Comparison of ENCODE assay signal across 12 mouse cellular contexts in genomic region chr10:22843440-22844361, GRCm38 (mm10). TPM values are rescaled to one million over a fixed set of nuclear protein-coding genes. Genes with fewer than 3 reads are reported as not detected.
DNase-seq lines count a peak whose midpoint lies in the region; ATAC-seq lines count a peak whose summit lies in the region.
"Had no signal": no experiment of that assay in that cellular context is flagged by ENCODE, and none has a peak within 500 bp of the region (broad histone marks: within the 10 kb centered on the region; RNA-seq: fewer than 3 reads in every experiment).

No protein-coding gene starts in this region.

- no peaks in the 10 kb centered on the region for H3K4me1 ChIP-seq in liver, embryonic 12.5 days
- no peaks in the 10 kb centered on the region for H3K4me1 ChIP-seq in embryonic facial prominence, embryonic 14.5 days (ENCODE audit: control insufficient read depth, insufficient read depth, low read length)
- peaks cover 13% of the 10 kb centered on the region; the same call in 1 of the 2 replicates for H3K4me1 ChIP-seq in limb, embryonic 12.5 days (replicated peaks)
- H3K4me1 ChIP-seq in stomach, embryonic 14.5 days (ENCODE audit: control insufficient read depth, insufficient read depth, low read length): peaks cover 10% of the 10 kb centered on the region; the same call in 1 of the 2 replicates

- no peak overlapping the region for H3K9ac ChIP-seq in liver, embryonic 12.5 days
- H3K9ac ChIP-seq in embryonic facial prominence, embryonic 14.5 days (ENCODE audit: low read depth, low read length): no peak overlapping the region
- no peak overlapping the region for H3K9ac ChIP-seq in limb, embryonic 12.5 days (replicated peaks)
- no peak overlapping the region for H3K9ac ChIP-seq in stomach, embryonic 14.5 days (replicated peaks; ENCODE audit: low read depth, low read length)

- no peak overlapping the region for H3K27ac ChIP-seq in liver, embryonic 12.5 days
- H3K27ac ChIP-seq in embryonic facial prominence, embryonic 14.5 days (replicated peaks; ENCODE audit: low read depth, low read length): no peak overlapping the region
- H3K27ac ChIP-seq in limb, embryonic 12.5 days: no peak overlapping the region
- no peak overlapping the region for H3K27ac ChIP-seq in stomach, embryonic 14.5 days (ENCODE audit: low read length)

- no peak for DNase-seq in liver
- no peak for DNase-seq in embryonic facial prominence, embryonic 14.5 days (ENCODE audit: low spot score)
- DNase-seq in ovary, postnatal 14 days (ENCODE audit: low spot score): no peak
- DNase-seq in urinary bladder, postnatal 14 days (ENCODE audit: low spot score): no peak
- DNase-seq: cerebellum, adult 2 months; kidney, postnatal 36 days; lung, postnatal 4 days; right cerebral cortex, adult 18-20 months; thymus, postnatal 4 days had no signal

- H3K27me3 ChIP-seq in liver, embryonic 12.5 days (replicated peaks): peaks cover 47% of the 10 kb centered on the region
- peaks cover 77% of the 10 kb centered on the region for H3K27me3 ChIP-seq in embryonic facial prominence, embryonic 14.5 days (replicated peaks; ENCODE audit: control insufficient read depth, insufficient read depth, low read length)
- H3K27me3 ChIP-seq in limb, embryonic 12.5 days: peaks cover 51% of the 10 kb centered on the region
- no peaks in the 10 kb centered on the region for H3K27me3 ChIP-seq in stomach, embryonic 14.5 days (ENCODE audit: control insufficient read depth, insufficient read depth, low read length)

- no peaks in the 10 kb centered on the region for H3K36me3 ChIP-seq in liver, embryonic 12.5 days
- no peaks in the 10 kb centered on the region for H3K36me3 ChIP-seq in embryonic facial prominence, embryonic 14.5 days (ENCODE audit: control insufficient read depth, insufficient read depth, low read length)
- no peaks in the 10 kb centered on the region for H3K36me3 ChIP-seq in limb, embryonic 12.5 days
- H3K36me3 ChIP-seq in stomach, embryonic 14.5 days (ENCODE audit: control insufficient read depth, insufficient read depth, low read length): no peaks in the 10 kb centered on the region

- no peak overlapping the region for H3K4me3 ChIP-seq in liver, embryonic 12.5 days
- no peak overlapping the region for H3K4me3 ChIP-seq in embryonic facial prominence, embryonic 14.5 days (ENCODE audit: low read depth, low read length)
- H3K4me3 ChIP-seq in limb, embryonic 12.5 days (replicated peaks): peak overlapping the region; percentile 11; the same call in 1 of the 2 replicates
- peak overlapping the region; percentile 17; the same call in 1 of the 2 replicates for H3K4me3 ChIP-seq in stomach, embryonic 14.5 days (ENCODE audit: low read depth, low read length)

- H3K9me3 ChIP-seq in liver, embryonic 12.5 days (replicated peaks): no peaks in the 10 kb centered on the region
- no peaks in the 10 kb centered on the region for H3K9me3 ChIP-seq in embryonic facial prominence, embryonic 14.5 days (ENCODE audit: control insufficient read depth, low read length)
- no peaks in the 10 kb centered on the region for H3K9me3 ChIP-seq in limb, embryonic 12.5 days
- no peaks in the 10 kb centered on the region for H3K9me3 ChIP-seq in stomach, embryonic 14.5 days (ENCODE audit: control insufficient read depth, low read depth, low read length)

- H3K4me2 ChIP-seq in liver, embryonic 12.5 days: peak overlapping the region; percentile 21; the same call in 1 of the 2 replicates
- peak overlapping the region; percentile 2; the same call in 1 of the 2 replicates for H3K4me2 ChIP-seq in embryonic facial prominence, embryonic 14.5 days (ENCODE audit: low read depth, low read length)
- peak overlapping the region; percentile 29 for H3K4me2 ChIP-seq in limb, embryonic 12.5 days
- peak overlapping the region; percentile 32 for H3K4me2 ChIP-seq in stomach, embryonic 14.5 days (replicated peaks; ENCODE audit: low read depth, low read length)

- WGBS in liver, embryonic 12.5 days (ENCODE audit: insufficient replicate concordance): 3% methylated on average over 26 of the region's 26 CpGs
- 1% methylated on average over 26 of the region's 26 CpGs for WGBS in embryonic facial prominence, embryonic 14.5 days
- WGBS in limb, embryonic 12.5 days: under 1% methylated on average over 26 of the region's 26 CpGs
- WGBS in stomach, embryonic 14.5 days: 5% methylated on average over 26 of the region's 26 CpGs

- no peak for ATAC-seq in liver, embryonic 12.5 days
- ATAC-seq in embryonic facial prominence, embryonic 14.5 days (ENCODE audit: low read depth): no peak
- no peak for ATAC-seq in limb, embryonic 12.5 days (ENCODE audit: insufficient number of reproducible peaks, insufficient read depth, low FRiP score, low TSS enrichment, low read depth)
- no peak for ATAC-seq in stomach, embryonic 14.5 days (ENCODE audit: insufficient number of reproducible peaks, insufficient read depth, low FRiP score, low read depth)

RNA-seq across cellular contexts. Expression of gene Tcf21, which starts 23.7 kb away (rescaled TPM):
- polyA plus RNA-seq in liver, embryonic 12.5 days (2016; fragmentation: Nextera tagmentation; extraction: Ambion mirVana): 8.0 and 12.3 TPM in 2 replicates
- polyA plus RNA-seq in embryonic facial prominence, embryonic 14.5 days (2014; fragmentation: Nextera tagmentation; extraction: Ambion mirVana): 2.0 and 3.0 TPM in 2 replicates
- 0.22 and 0.59 TPM in 2 replicates for polyA plus RNA-seq in limb, embryonic 12.5 days (2016; fragmentation: Nextera tagmentation; extraction: Ambion mirVana)
- 366 and 410 TPM in 2 replicates for polyA plus RNA-seq in stomach, embryonic 14.5 days (2014; fragmentation: Nextera tagmentation; extraction: Ambion mirVana)

Comparison
In these comparisons a context has a peak if more than half of its experiments do, and no peak if none do; other contexts are left out.
1. H3K4me3 ChIP-seq: peak in limb, embryonic 12.5 days (single experiment) and stomach, embryonic 14.5 days (single experiment); none in liver, embryonic 12.5 days (single experiment) and embryonic facial prominence, embryonic 14.5 days (single experiment).
2. RNA of gene Tcf21, which starts 23.7 kb away (polyA plus RNA-seq): 366 to 410 TPM in stomach, embryonic 14.5 days; 8.0 to 12.3 TPM in liver, embryonic 12.5 days, 2.0 to 3.0 TPM in embryonic facial prominence, embryonic 14.5 days and 0.22 to 0.59 TPM in limb, embryonic 12.5 days; every median in the first group is over 10 times any median in the second.
3. Peak in every context shown above with its lines, with median percentiles within 50 percentile points of each other: H3K4me2 ChIP-seq.